Mouse (Mus musculus) testis, adult 2 months (tissue): ENCODE measurements around the gene Otos. TPM values are rescaled to one million over a fixed set of nuclear protein-coding genes. Genes with fewer than 3 reads are reported as not detected.

Source experiments
- H3K27ac ChIP-seq: fragments of 200-500 bp; 2 replicates; pipeline ENCODE4 v1.5.1; 2012; ENCODE audit warnings: low read depth, low read length; ENCODE audit not compliant: control insufficient read depth, insufficient read depth
- H3K27me3 ChIP-seq: fragments of 200-500 bp; 2 replicates; pipeline ENCODE4 v1.6.1; 2012; ENCODE audit warnings: mild to moderate bottlenecking, low read length, moderate library complexity; ENCODE audit not compliant: control insufficient read depth, insufficient read depth
- H3K36me3 ChIP-seq: fragments of 200-500 bp; 2 replicates; pipeline ENCODE4 v1.6.1; 2012; ENCODE audit warnings: mild to moderate bottlenecking, low read length; ENCODE audit not compliant: control insufficient read depth, insufficient read depth
- H3K4me1 ChIP-seq: fragments of 200-500 bp; 2 replicates; pipeline ENCODE4 v1.6.1; 2012; ENCODE audit warnings: low read length; ENCODE audit not compliant: control insufficient read depth, insufficient read depth
- H3K4me3 ChIP-seq: fragments of 200-500 bp; 2 replicates; pipeline ENCODE4 v1.5.1; 2012; ENCODE audit warnings: low read depth, mild to moderate bottlenecking, low read length, moderate library complexity, mixed read lengths; ENCODE audit not compliant: control insufficient read depth
- CTCF ChIP-seq: fragments of 200-500 bp; IDR thresholded peaks from 2 replicates; pipeline ENCODE4 v1.5.1; 2012; ENCODE audit warnings: low read depth, mild to moderate bottlenecking, inconsistent platforms, low read length, moderate library complexity; ENCODE audit not compliant: control insufficient read depth, insufficient read depth, insufficient replicate concordance
- POLR2A ChIP-seq: fragments of 200-500 bp; IDR thresholded peaks from 2 replicates; pipeline ENCODE4 v1.6.1; 2012; ENCODE audit warnings: low read depth, mild to moderate bottlenecking, inconsistent platforms, low read length, moderate library complexity; ENCODE audit not compliant: control insufficient read depth
- polyA plus RNA-seq: library from polyadenylated mRNA; depleted of rRNA; stranded (reverse); fragments of >200 nt; gene quantifications from 2 replicates; pipeline ENCODE4 v1.2.3, GENCODE M21; 2012

The Otos gene
- polyA plus RNA-seq, 1 experiment = not detected

DNA sequence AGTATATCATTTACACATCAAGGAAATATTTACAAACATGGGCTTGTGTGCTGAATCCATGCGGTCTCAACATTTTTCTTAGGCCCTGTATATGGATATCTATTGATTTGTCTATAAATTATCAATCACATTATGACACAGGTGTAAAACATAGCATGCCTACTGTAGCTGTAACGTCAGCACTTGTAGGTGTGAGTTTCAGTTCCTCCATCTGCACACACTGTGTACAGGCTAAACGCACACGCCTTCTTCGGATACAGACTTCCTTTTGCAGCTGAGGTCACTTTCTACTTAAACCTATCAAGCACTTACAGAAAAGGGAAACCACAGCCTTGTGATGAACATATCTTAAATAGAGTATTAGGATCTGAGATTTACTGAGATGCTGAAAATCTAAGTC is 30.1 kb upstream of the Otos start:
- H3K27me3 ChIP-seq = no peaks in the 10 kb centered on the region
- TF ChIP-seq CTCF = no peak
- no peak for TF ChIP-seq POLR2A
- H3K27ac ChIP-seq = no peak overlapping the region
- no peak overlapping the region for H3K4me3 ChIP-seq
- H3K4me1 ChIP-seq = no peaks in the 10 kb centered on the region
- H3K36me3 ChIP-seq = no peaks in the 10 kb centered on the region

DNA sequence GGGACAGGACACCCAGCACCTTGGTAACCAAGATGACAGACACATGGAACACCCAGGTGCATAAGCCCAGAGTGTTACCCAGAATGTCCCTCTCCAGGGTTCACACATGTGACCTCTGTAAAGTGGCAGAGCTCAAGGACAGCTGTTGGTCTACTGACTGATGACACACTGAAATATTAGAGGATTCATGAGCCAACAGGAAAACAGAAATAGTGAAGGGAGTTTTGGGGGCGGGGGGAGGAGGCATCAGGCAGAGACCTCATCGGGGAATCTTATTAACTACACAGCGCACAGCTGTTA is 28.0 kb upstream of the Otos start:
- TF ChIP-seq POLR2A = no peak
- TF ChIP-seq CTCF = no peak
- H3K27ac ChIP-seq = no peak overlapping the region
- no peak overlapping the region for H3K4me3 ChIP-seq
- no peaks in the 10 kb centered on the region for H3K36me3 ChIP-seq
- H3K27me3 ChIP-seq = no peaks in the 10 kb centered on the region
- no peaks in the 10 kb centered on the region for H3K4me1 ChIP-seq

DNA sequence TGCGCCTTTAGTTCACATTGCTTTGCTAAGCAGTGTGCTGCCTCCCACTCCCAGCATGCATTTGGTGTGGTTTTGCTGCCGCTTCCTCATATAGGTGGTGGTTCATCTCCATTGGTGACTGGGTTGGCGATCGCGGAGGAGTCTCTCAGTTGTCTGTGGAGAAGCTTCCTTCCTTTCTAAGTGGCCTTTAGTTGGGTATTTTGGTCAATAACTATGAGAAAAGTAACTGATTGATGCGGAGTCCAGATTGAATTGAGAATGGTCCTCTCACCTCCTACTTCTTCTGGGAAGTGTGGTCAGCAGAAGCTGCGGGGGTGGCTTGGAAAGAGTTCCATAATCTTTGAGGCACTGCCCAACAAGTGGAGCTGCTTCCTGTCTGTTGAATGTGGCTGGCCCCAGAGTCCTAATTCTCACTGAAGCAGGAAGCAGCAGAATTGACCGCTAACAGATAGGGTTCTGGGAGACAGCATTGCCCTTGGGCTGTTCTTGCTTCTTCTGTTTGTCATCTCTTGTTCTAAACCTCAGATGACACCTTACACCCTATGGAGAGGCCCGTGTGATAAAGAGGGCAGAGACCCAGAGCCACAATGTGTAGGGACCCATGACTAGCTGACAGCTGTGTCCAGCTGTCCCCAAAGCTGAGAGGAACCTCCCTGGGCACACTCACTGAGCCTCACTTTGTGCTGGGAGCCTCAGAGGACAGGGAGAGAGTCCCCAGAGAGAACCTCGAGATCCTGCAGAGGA is 27.5 kb upstream of the Otos start:
- Histone ChIP-seq H3K27ac (no peak overlapping the region), H3K4me1 (no peaks in the 10 kb centered on the region), H3K4me3 (no peak overlapping the region), H3K36me3 (no peaks in the 10 kb centered on the region), H3K27me3 (no peaks in the 10 kb centered on the region)
- TF ChIP-seq CTCF (no peak), POLR2A (no peak)

DNA sequence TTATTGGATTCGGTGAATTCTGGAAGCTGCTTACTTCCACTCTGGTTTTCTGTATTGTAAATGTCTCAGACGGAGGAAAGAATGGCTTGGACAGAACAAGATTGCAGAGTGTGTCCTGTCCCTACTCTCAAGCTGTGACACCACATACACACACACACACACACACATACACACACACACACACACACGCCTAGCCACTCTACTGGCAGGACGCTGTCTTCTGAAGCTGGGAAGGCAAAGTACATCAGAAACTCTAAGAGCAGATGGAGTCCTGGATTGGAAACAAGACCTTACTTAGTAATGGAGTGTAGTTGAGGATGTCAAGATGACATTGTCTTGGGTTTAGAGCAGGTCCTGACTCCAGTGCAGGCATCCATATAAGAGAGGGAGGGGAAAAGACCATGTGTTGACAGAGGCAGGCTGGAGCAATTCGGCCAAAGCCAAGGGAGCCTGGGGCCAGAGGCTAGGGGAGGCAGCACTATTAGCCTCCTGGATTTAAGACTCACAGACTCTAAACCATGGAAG is 24.7 kb upstream of the Otos start:
- H3K4me1 ChIP-seq = no peaks in the 10 kb centered on the region
- H3K27me3 ChIP-seq = no peaks in the 10 kb centered on the region
- TF ChIP-seq CTCF (no peak), POLR2A (no peak)
- H3K36me3 ChIP-seq = no peaks in the 10 kb centered on the region
- H3K27ac ChIP-seq = no peak overlapping the region
- H3K4me3 ChIP-seq = no peak overlapping the region

DNA sequence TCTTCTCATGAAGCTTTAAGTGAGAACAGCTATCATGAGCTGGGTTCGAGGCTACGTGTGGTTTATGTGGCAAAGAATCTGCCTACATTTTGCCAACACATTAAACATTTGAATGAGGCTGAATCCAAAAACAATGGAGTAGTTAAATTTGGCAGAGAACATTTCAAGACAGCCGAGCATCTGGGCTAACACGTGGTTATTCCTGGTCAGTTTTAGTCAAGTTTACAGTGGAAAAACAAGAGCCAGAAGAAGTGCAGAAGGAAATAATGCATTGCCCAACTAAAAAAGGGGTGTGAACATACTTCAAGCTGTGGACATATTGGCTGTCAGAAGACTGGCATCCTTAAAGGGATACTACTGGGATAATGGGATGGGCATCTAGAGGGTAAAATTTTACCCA is 22.7 kb upstream of the Otos start:
- TF ChIP-seq POLR2A (no peak), CTCF (no peak)
- Histone ChIP-seq H3K27me3 (no peaks in the 10 kb centered on the region), H3K4me1 (no peaks in the 10 kb centered on the region; the same call in 1 of the 2 replicates), H3K36me3 (no peaks in the 10 kb centered on the region), H3K27ac (no peak overlapping the region), H3K4me3 (no peak overlapping the region)

DNA sequence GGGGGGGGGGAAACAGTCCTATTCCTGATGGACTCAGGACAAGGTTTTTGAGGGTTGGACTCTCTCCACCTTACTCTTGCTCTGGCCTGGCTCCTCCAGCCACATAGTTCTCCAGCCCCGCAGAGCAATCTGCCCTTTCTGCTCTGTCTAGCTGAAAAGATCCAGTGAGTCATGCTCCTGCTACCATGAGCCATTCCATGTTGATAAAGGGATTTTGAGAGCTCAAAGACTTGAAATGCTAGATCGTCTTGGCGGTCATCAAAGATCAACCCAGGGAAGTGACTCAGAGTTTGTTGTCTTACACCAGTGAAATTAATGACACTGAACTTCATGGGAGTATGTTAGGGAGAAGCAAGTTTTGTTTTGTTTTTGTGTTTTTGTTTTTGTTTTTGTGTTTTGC is 20.8 kb upstream of the Otos start:
- no peak overlapping the region for H3K27ac ChIP-seq
- no peak for TF ChIP-seq POLR2A
- TF ChIP-seq CTCF = no peak
- no peaks in the 10 kb centered on the region for H3K36me3 ChIP-seq
- H3K4me3 ChIP-seq = no peak overlapping the region
- H3K27me3 ChIP-seq = no peaks in the 10 kb centered on the region
- H3K4me1 ChIP-seq = no peaks in the 10 kb centered on the region; the same call in 1 of the 2 replicates

DNA sequence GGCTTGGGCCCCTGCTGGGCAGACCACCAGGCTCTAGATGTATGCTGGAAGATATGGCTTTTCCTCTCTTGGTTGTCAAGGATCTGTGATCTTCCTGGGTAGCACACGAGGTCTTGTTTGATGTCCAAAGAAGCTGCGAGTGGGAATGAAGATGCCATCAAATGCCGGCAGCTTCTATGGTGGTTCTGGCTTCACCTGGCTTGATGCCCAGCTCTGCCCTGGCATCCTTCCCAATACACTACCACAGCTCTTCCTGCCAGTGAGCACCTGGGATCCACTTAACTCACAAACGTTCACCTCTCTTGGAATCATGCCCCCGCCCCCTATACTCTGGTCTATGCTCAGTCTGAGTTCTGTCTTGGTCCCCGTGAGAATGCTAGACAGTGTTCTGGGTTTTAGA is 18.5 kb upstream of the Otos start:
- no peak overlapping the region for H3K4me3 ChIP-seq
- no peaks in the 10 kb centered on the region; the same call in 1 of the 2 replicates for H3K4me1 ChIP-seq
- H3K27me3 ChIP-seq = no peaks in the 10 kb centered on the region
- no peak for TF ChIP-seq CTCF
- no peak for TF ChIP-seq POLR2A
- H3K36me3 ChIP-seq = no peaks in the 10 kb centered on the region
- no peak overlapping the region for H3K27ac ChIP-seq
